Mouse (Mus musculus): Measurements from ENCODE around the gene Mrps21.

- TF ChIP-seq POLR2A (IDR thresholded peaks at IDR 0.05; ENCODE audit: borderline replicate concordance, extremely low read depth, low read depth, low read length) = no peak
- TF ChIP-seq CTCF (IDR thresholded peaks at IDR 0.05; ENCODE audit: insufficient read depth, low read length) = no peak
These were observed 343 bp downstream of the Mrps21 start for GRCm38 (mm10) chr3:95870976-95871375.

All from lung, adult 2 months (tissue).